Mouse (Mus musculus) hematopoietic stem cell, adult 5-6 weeks (primary cell): ENCODE measurements around the gene H2al1j. TPM values are rescaled to one million over a fixed set of nuclear protein-coding genes. Genes with fewer than 3 reads are reported as not detected.

Experiments used
- ATAC-seq, 2 experiments: fragments of 125-278 bp in 1 of 2; replicated peaks in 1 of 2; 2 replicates each; pipeline ENCODE4 v1.8.0; 2016 to 2017; ENCODE audit warnings: inconsistent platforms in 2 of 2, mild to moderate bottlenecking in 2 of 2, moderate number of reproducible peaks in 2 of 2, low read depth in 1 of 2, moderate TSS enrichment in 1 of 2; ENCODE audit not compliant: low FRiP score in 2 of 2, poor library complexity in 2 of 2, severe bottlenecking in 2 of 2, insufficient read depth in 1 of 2, low TSS enrichment in 1 of 2
- total RNA-seq: library from RNA; stranded (forward); fragments of 172-1452, 232-1000 nt; gene quantifications from 2 replicates; pipeline ENCODE4 v1.2.3, GENCODE M21; 2017

H2al1j gene
- total RNA-seq, 1 experiment from 2014 or later = not detected

GRCm38 (mm10) chrX:11365151-11365550, 37.5 kb downstream of the H2al1j start:
- ATAC-seq = no peak

Other genes starting within 250 kb of the H2al1j start
- gene H2al1a, start 28.6 kb upstream of the H2al1j start, total RNA-seq = not detected in 2 replicates
- gene H2al1b, start 25.4 kb upstream of the H2al1j start, total RNA-seq = not detected in 2 replicates
- gene H2al1c, start 22.2 kb upstream of the H2al1j start, total RNA-seq = not detected in 2 replicates
- not detected in 2 replicates for gene H2al1d, start 19.0 kb upstream of the H2al1j start, total RNA-seq
- gene H2al1e, start 15.9 kb upstream of the H2al1j start, total RNA-seq = not detected in 2 replicates
- gene H2al1f, start 12.7 kb upstream of the H2al1j start, total RNA-seq = not detected in 2 replicates
- not detected in 2 replicates for gene H2al1g, start 9.6 kb upstream of the H2al1j start, total RNA-seq
- not detected in 2 replicates for gene H2al1h, start 6.3 kb upstream of the H2al1j start, total RNA-seq
- gene H2al1i, start 3.2 kb upstream of the H2al1j start, total RNA-seq = not detected in 2 replicates